Comparison of ENCODE assay signal across 16 mouse cellular contexts in genomic region chr12:37471631-37472030, GRCm38 (mm10).
"Had no signal": no experiment of that assay in that cellular context is flagged by ENCODE, and none has a peak within 500 bp of the region (broad histone marks: within the 10 kb centered on the region; RNA-seq: fewer than 3 reads in every experiment).

No protein-coding gene starts in this region.

- H3K4me1 ChIP-seq: kidney, embryonic 15.5 days; limb, embryonic 12.5 days; liver, embryonic 13.5 days; midbrain, embryonic 13.5 days; neural tube, embryonic 12.5 days; stomach, embryonic 15.5 days had no signal

- H3K4me2 ChIP-seq: kidney, embryonic 15.5 days; limb, embryonic 12.5 days; liver, embryonic 13.5 days; midbrain, embryonic 13.5 days; neural tube, embryonic 12.5 days; stomach, embryonic 15.5 days had no signal

- H3K36me3 ChIP-seq: kidney, embryonic 15.5 days; limb, embryonic 12.5 days; liver, embryonic 13.5 days; midbrain, embryonic 13.5 days; neural tube, embryonic 12.5 days; stomach, embryonic 15.5 days had no signal

- H3K27me3 ChIP-seq: kidney, embryonic 15.5 days; limb, embryonic 12.5 days; liver, embryonic 13.5 days; midbrain, embryonic 13.5 days; neural tube, embryonic 12.5 days; stomach, embryonic 15.5 days had no signal

- H3K4me3 ChIP-seq: kidney, embryonic 15.5 days; left cerebral cortex, adult 2 months; limb, embryonic 12.5 days; liver, embryonic 13.5 days; midbrain, embryonic 13.5 days; neural tube, embryonic 12.5 days; stomach, embryonic 15.5 days had no signal

- H3K9ac ChIP-seq: kidney, embryonic 15.5 days; limb, embryonic 12.5 days; liver, embryonic 13.5 days; midbrain, embryonic 13.5 days; neural tube, embryonic 12.5 days; stomach, embryonic 15.5 days had no signal

- H3K9me3 ChIP-seq: kidney, embryonic 15.5 days; limb, embryonic 12.5 days; liver, embryonic 13.5 days; midbrain, embryonic 13.5 days; neural tube, embryonic 12.5 days; stomach, embryonic 15.5 days had no signal

- ATAC-seq: midbrain, embryonic 13.5 days had no signal

- DNase-seq: kidney, adult 2 months; kidney, postnatal 14 days; liver; liver, embryonic 13.5 days; lung, adult 18-20 months; retina, postnatal 1 day; right cerebral cortex, postnatal 4 days; spleen, adult 18-20 months; thymus, adult 2 months; thymus, postnatal 25 days had no signal

- H3K27ac ChIP-seq: kidney, embryonic 15.5 days; left cerebral cortex, adult 2 months; limb, embryonic 12.5 days; liver, embryonic 13.5 days; midbrain, embryonic 13.5 days; neural tube, embryonic 12.5 days; stomach, embryonic 15.5 days had no signal
